Mouse (Mus musculus) kidney, adult 18-20 months (tissue): ENCODE results near the gene Kif28.
"Not testable (repeated sequence)": the region's sequence is repeated elsewhere in the genome, so short reads cannot be mapped to it uniquely, and the experiment has no call there.

ENCODE experiments used
- DNase-seq: peaks from one replicate; pipeline ENCODE4 v3.0.0; 2021

Kif28 gene

DNA sequence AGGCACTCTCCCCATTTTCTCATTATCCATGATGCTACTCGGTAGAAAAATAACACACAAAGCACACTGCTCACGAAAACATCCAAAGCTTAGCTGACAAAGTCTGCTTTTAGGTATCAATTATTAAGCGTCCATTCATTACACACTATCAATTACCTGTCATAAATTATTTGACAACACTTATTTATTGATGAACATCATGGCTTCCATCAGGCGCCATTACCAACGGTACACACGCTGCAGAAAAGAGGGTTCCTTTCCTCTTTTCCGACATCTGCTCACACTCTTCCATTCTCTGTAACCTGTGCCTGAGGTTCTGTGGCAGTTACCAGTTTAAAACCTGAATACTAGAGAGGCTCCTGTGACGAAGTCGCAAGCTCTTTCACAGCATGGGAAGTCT is at the start of gene Kif28:
Kif28 (minus strand) TSS at position 101 of the 400 bp plus-strand sequence.
- no peak for DNase-seq

DNA sequence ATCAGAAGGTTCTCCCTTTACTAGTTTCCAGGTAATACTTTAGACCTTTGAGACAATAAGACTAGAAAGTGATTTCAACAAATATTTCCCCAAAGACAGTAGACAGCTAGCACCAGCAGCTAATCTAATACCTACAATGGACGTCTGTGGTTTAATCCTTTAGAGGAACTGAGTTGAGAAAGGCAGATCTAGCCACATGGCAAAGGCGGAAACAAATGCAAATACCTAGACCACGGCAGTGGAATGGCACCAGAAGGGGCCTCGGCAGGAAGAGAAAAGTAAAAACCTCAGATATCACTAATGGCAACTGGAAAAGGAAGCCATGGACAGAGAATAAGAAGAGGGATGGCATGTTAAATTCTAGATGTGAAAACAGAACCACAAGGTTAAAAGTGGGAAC is 42.2 kb upstream of the Kif28 start:
- DNase-seq = no peak

DNA sequence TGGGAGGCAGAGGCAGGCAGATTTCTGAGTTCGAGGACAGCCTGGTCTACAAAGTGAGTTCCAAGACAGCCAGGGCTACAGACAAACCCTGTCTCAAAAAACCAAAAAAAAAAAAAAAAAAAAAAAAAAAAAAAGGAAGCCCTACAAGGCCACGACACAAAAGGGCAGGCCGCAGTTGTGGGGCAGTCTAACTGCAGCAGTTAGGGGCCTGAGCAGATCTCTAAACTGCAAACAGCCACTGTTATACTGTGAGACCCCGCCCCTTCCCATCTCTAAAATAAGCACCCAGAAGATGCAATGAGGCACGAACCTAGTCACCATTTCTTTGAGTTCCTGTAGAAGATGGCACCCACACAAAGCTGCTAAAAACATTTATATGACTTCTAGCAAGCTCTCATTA is 40.4 kb upstream of the Kif28 start:
- DNase-seq = no peak

DNA sequence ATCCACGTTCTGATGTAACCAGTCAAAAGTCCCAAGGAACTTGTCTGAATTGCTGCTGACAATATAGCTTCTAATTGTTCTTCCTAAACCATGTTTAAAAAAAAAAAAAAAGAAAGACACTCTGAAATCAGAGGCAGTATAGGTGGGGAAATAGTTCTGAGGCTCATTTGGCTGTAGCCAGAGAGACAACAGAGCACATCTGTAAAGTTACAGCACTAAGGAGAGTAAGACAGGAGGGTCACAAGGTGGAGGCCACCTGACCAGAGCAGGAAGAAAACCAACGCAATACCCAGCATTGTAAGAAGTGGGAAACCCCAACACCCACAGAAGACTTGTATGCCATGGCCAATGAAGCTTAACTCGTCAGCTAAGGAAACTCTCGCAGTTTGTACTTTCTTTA is 39.0 kb upstream of the Kif28 start:
- no peak for DNase-seq

DNA sequence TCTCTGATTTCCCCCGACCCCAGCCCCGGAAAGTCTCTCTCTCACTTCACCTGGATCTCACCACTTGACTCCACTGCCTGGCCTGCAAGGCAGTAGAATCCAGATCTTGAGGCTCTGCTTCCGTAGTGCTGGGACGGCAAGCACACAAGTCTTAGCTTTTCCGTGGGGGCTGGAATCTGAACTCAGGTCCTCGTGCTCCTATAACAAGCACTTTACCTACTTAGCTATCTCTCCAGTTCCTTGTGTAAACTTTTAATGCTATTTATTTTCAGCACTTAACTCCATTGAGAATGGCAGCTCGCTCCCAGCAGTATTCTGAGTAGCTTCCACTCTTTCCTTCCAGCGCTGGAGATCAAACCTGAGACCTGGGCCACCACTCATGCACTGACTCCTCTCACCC is 31.8 kb upstream of the Kif28 start:
- no peak for DNase-seq

DNA sequence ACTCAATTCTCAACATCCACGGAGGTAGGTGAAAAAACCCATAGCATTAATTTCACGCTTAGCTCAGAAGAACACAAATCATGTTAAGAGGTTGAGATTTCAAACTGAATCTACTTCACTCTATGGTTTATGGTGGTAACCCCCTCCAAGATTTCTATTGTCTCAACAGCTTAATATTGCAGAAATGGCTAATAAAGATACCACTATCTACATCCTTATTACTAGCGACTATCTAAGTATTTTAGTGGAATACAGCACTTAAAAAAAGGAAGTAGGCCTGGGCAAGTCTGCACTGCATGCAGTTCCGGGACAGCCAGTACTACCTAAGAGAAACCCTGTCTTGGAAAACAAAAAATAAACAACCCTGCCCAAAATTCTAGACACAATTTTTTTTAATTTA is 15.5 kb upstream of the Kif28 start:
- no peak for DNase-seq

DNA sequence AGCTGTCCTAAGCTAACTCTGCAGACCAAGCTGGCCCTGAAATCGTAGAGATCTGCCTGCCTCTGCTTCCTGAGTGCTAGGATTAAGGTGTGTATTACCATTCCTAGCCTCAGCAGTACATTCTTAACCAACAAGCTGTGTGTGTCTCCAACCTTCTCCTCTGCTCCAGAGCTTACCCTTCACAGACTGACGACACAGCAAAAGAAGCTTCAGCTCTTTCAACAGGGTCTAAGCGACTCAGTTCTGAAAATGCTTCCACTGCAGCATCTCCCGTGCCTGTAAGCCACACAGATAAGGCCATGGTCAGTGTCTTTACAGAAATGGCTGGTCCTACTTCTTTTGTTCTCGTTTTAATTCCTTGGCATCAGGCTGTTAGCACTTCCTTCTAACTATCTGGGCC is 15.0 kb upstream of the Kif28 start:
- DNase-seq = no peak

DNA sequence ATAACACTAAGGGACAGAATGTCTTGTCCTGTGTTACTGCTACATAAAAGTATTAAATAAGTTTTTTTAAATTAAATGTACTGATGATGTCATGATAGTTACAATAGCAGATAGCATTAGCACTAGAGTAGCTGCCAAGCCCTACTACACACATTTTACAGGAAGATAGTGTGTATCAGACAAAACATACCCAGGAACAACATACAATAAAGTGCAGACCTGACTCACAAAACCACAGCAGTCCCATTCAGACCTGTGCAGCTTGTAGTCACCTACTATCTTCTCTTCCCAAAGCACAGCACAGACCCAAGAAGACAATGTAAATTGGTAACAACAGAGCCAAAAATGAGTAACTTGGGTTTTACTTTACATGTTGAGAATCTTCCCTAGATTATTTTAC is 11.4 kb upstream of the Kif28 start:
- DNase-seq = no peak

DNA sequence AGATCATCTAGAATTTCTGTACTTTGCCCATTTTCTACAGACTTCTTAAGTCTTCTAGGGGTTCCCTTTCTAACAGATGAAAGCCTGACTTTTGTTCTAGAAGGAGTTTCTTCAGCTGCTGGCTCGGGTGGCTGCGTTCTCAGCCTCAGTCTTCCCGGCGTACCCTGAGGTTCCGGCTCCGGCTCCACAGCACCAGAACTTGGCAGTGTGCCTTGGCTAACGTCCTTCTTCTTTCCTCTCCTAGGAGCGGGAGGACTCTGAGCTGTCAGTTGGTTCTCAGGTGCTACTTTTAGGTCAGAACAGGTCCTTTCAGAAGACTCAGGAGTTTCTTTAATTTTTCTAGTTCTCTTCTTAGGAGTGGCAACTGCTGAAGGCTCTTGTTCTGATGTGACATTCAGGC is 7.9 kb upstream of the Kif28 start:
- DNase-seq = peak; percentile 16

DNA sequence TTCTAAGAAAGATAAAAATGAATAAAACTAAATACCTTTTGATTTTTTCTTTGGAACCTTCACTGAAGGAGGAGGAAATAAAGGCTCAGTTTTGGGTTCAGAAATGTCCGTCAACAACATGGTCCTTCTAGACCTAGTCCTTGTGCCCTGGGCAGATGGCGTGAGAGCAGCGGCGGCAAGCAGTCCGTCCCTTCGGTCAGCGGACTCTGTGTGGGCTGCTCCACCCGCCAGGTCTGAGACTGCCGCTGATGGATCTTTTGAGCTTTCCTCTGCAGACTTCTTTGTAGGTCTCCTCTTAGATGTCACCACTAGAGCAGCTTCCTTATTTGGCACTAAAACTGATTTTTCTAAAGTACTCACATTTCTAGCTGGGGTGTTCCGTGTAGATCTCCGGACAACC is 7.2 kb upstream of the Kif28 start:
- no peak for DNase-seq

DNA sequence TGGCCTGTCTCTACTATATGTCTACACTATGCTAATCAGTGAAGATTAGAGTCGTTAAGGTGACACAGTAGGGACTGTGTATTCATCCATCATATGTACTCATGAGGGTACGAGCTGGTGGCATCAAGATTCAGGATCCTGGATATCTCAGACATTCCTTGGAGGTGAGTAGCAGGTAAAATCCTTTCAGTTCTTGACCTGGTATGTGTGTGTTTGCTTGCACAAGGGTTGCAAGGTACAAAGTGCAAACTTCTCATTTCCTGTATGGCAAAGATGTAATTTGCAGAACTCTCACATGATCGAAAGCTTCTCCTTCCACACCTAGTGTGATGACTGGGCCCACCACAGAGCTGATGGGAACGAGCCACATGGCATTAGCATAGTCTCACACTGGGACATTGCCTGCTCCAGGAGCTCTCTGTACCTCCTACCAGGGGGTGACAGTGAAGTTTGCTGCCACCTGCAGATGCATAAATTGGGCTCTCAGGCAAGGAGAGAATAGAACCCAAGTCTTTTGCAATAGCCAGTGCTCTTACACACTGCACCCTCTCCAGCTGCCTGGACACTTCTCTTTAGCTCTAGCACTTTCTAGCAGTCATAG is 1.4 kb downstream of the Kif28 start:
- DNase-seq = no peak

DNA sequence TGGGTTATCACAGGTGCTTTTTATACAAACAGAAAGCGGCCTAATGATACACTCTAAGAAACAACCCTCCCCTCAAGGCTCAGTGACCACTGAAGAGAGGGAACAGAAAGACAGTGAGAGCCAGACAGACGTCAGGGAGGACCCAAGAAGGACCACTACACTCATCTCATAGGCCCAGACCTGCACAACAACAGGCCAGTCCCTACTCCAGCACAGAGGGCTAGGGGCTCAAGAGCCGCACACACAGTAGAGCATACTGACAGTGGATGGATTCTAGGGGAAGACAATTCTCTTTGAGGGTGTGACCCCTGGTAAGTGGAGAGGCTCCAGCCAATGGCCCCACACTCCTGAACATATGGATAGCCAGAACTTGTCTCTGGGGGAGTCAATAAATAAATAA is 8.6 kb downstream of the Kif28 start:
- no peak for DNase-seq

DNA sequence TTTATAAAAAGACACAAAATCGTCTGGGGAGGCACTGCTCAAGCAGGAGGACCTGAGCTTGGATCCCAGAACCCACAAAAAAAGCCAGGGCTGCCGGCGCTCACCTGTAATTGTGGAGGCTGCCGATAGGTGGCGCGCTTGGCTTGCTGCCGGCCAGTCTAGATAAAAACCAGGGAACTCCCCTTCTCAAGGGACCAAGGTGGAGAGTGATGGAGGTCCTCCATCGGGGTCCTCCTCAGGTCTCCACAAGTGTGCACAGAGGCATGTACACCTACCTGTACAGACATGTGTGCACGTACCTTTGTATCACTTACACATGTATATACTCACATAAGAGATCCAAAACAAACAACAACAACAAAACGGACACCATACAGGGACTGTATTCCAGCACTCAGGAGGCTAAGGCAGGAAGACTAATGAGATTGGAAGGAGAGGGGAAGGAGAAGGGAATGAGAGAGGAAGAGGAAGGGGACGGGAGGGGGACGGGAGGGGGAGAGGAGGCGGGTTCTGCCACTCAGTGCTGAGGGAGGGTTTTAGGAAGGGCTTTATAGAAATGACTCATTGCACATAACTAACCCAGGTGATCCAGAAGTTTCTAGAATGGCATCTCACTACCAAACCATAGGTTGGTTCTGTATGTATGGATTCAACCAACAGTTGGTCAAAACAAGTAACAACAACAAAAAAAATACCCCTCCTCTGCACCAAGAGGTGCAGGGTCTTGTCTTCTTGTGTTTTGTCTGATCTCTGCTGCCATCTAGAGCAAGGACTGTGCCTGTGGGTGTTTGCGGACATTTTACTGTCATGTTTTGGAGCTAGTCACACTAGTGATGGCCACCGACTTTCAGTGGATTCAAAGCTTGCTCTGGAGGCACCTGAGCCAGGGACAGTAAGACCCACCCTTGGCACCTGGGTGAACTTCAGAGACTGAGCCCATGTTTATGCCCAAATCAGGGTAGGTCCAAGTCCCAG is 10.3 kb downstream of the Kif28 start:
- DNase-seq = peak; percentile 75

DNA sequence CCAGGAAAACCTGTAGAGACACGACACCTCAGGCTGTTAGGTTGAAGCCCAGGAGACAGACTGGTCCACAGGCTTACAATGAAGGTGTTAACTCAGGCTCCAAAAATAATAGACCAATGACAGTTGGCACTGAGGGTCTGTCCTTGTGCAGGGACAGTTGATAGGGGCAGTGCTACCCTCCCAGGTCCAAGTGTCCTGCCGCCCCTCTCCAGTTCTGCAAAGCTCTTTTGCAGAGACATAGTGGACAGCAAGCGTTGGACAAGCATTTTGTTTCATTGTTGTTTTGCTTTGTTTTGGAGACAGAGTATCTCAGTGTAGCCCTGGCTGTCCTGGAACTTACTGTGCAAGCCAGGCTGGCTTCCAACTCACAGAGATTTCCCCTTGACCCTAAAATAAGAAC is 13.7 kb downstream of the Kif28 start:
- no peak for DNase-seq

DNA sequence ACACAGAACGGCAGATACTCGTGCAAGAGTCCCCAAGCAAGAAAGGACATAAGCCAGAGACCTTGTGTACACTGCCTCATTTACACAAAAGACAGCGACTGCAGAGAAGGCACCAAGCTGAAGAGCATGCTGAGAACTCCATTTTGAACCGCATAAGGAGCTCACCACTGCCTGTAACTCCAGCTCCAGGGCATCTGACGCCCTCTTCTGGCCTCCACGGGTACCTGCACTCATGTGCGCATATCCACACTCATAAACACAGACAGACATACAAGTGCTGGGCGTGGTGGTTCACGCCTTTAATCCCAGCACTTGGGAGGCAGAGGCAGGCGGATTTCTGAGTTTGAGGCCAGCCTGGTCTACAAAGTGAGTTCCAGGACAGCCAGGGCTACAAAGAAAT is 16.4 kb downstream of the Kif28 start:
- no peak for DNase-seq

DNA sequence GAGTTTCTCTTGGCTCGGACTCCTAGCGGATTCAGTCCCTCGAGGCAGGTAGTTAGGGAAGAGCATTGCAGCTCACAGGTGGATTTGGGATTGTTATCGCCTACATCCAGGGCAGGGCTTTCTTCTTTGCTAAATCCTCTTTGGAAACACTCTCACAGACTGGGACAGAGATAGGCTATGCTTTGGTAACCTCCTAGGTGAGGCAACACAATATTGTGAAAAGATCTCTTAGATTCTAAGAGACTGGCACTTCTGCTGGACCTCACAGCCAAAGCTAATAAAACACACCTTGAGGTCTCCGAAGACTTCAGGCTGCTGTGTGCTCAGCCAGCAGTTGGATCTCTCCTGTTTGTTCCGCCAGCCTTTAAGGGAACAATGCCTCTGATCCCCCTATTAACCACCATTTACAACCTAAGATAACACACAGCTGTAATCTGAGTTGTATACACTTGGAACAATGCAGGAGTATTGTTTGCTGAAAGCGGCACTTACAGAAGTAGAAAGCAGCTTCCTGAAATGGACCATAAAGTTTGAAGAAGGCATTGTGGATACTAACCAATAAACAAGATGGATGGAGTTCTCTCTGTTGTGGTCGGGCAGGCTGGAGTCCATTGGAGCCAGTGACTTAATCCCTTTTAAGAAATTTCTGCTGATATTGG is 22.1 kb downstream of the Kif28 start:
- no peak for DNase-seq

DNA sequence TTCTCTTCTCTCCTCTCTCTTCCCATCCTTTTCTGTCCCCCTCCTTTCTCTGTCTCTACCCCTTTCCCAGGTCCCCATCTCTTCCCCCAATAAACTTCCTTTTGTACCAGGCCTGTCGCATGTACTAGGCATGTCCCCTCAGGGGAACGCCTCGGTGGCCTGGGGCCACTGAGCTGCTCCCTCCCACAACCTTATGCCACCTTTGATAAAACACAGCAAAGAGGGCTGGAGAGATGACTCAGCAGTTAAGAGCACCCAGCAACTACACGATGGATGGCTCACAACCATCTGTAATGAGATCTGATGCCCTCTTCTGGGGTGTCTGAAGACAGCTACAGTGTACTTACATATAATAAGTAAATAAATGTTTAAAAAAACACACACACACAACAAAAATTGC is 29.3 kb downstream of the Kif28 start:
- DNase-seq = no peak

DNA sequence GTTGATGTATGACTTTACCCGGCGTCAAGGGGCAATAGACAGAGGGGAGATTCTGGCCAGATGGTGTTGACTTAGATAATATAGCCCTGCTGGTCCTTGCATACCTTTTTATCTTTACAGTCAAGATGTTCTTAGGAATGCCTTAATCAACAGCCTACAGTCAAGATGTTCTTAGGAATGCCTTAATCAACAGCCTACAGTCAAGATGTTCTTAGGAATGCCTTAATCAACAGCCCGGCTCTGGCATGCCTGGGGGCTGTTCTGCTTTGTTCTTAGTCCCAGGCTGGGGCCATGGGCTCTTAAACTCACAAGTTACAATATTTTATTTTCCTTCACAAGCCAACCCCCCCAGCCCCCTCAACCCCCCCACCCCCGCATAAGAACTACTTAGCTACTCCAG is 29.8 kb downstream of the Kif28 start:
- DNase-seq = not testable (repeated sequence)

DNA sequence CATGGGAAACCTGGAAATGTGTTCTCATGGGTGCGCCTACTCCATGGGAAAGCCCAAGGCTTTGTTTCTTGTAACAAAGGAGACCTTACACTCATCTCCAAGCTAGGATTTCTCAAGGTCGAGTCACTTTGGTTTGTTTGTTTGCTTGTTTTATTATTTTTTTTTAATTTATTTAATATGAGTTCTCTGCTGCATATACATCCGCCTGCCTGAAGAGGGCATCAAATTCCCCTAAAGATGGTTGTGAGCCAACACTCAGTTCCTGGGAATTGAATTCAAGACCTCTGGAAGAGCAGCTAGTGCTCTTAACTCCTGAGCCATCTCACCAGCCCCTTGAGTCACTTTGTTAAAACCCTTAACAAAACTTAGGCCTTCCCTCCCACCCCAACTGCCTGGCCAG is 31.7 kb downstream of the Kif28 start:
- DNase-seq = no peak

DNA sequence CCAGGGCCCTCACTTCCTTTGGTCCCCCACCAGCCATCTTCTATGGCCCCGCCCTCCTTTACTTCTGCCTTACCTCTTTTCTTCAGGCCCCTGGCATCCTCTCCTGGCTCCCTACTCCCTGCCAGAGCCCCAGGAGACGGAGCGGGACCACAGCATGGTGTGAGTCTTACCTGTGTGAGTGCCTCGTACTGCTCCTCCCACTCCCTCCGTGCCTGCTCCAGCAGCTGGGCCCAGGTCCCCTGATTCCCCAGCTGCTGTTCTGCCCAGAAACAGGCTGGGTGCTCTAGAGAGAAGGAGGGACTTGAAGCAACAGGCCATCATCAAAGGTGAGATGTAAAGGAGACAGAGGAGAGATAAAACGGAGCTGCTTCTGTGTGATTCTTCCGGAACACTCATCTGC is 32.4 kb downstream of the Kif28 start:
- no peak for DNase-seq

DNA sequence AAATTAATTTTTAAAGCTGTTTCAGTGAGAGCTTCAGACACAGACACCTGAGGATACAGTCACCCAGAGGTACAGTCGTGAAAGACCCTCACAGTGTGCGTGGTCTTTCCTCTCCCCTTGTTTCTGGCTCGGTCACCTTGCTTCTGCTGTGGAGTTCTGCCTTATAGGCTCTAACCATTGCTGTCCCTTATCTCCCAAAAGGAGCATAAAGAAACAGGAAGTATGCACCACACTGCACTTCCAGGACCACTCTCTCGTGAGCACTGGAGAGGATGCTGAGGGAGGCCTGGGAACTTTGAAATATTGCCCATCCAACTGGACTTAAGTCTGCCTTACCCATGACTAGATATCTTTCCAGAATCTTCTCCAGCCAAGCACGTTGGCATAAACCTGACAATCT is 34.3 kb downstream of the Kif28 start:
- DNase-seq = no peak

DNA sequence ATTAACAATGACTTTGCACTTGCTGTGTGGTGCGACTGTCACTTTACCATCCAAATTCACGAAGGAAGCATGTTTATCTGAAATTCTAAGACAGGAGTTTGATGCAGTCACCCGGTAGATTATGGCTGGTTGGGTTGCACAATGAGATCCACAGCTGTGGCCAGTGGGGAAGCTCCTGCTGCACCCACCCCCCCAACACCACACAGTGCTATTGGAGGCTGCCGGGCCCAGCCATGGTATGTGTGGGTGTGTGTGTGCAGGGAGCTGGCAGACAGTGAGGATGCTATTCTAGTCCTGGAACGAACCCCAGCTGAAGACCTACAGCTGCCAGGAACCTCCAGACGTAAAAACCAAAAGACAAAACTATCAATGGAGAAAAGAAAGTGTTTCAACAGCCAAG is 35.7 kb downstream of the Kif28 start:
- DNase-seq = no peak

DNA sequence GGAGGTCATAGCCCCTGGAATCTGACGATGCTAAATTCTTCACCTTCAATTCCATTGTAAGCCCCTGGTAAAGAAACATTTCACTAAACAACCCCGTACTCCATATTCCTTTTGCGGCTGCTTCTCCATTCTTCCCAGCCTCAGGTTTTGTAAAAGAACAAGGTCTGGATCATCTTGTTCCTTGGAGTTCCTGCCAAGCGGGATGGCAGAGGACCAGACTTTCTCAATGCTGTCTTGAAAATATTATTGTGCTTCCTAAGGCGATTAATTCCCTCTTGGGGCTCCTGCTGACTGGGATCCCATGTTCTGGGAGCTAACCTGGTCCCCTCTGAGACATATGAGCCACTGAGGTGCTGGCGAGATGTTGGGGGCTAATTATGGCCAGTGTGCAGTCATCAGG is 39.9 kb downstream of the Kif28 start:
- DNase-seq = no peak

DNA sequence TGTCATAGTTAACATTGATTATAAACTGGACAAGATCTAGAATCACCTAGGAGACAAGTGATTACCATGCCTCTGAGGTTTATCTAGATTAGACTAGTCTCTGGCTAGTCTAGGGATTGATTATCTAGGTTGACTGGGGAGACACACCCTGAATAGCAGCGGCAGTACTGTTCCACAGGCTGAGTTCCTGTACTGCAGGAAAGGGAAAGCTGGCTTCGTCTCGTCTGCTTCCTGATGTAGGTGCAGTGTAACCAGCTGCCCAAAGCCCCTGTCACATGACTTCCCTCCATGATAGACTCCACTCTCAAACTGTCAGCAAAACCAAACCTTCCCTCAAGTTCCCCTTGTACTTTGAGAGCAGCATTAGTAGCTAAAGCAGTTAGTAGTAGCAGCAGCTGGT is 40.9 kb downstream of the Kif28 start:
- DNase-seq = no peak
